Mouse (Mus musculus): Measurements from ENCODE around the gene Nmnat1.
"Not testable (repeated sequence)": the region's sequence is repeated elsewhere in the genome, so short reads cannot be mapped to it uniquely, and the experiment has no call there.

Gene Nmnat1

DNA sequence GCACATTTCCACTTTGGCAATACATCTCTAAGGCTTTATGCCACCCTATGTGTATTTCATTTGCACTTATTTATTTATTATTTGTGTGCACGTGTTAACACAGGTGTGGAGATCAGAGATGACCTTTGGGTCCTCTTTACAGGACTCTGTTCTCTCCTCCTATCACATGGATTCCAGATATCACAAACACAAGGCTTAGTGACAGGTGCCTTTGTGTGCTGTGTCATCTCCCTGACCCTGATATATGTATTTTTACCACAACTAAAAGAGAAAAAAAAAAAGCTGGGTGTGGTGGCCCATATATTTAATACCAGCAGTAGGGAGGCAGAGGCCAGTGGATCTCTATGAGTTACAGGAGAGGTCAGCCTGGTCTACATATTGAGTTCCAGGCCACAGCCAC lies 40.5 kb downstream of the Nmnat1 start:
- DNase-seq (ENCODE audit: low spot score): no peak

DNA sequence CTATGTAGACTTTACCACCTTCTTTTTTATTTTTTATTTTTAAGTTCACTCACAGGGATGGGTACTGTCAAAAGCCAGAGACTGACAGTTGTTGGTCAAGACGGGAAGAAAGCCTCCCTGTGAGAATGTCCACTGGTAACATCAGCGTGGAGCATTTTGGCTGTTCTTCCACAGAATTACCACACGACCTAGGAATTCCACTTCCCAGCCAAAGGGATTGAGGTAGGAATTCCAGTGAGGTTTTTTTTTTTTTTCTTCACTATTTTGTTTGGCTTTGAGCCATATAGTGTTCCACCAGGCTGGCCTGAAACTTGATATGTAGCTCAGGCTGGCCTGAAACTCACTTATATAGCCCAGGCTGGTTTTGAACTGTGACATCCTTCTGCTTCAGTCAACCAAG lies 42.6 kb downstream of the Nmnat1 start:
- DNase-seq (ENCODE audit: low spot score): no peak

DNA sequence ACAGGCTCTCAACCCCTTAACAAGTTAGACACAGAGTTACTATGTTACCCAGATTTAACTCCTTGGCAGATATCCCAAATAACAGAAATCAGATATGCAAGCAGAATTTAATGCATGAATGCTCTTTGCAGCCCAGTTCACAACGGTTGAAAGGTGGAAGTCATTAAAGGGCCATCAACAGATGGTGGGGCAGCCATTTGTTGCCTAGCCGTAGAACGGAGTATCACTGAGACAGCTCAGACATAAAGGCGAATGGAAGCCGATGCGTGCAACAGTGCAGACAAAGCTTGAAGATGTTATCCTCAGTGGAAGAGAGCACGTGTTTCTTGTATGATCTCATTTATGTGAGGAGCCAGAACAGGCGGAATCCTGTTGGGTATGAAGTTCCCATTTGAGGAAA lies 44.4 kb downstream of the Nmnat1 start:
- no peak for DNase-seq (ENCODE audit: low spot score)

DNA sequence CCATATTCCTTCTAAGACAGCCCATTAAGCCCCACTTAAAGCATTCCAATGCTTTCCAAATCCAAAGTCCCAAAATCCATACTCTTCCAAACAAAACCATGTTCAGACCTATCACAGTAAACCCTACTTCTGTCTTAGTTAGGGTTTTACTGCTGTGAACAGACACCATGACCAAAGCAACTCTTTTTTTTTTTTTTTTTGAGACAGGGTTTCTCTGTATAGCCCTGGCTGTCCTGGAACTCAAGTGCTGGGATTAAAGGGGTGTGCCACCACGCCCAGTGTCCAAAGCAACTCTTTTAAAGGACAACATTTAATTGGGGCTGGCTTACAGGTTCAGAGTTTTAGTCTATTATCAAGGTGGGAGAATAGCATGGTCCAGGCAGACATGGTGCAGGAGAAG lies 53.1 kb downstream of the Nmnat1 start:
- DNase-seq (ENCODE audit: low spot score): not testable (repeated sequence)

DNA sequence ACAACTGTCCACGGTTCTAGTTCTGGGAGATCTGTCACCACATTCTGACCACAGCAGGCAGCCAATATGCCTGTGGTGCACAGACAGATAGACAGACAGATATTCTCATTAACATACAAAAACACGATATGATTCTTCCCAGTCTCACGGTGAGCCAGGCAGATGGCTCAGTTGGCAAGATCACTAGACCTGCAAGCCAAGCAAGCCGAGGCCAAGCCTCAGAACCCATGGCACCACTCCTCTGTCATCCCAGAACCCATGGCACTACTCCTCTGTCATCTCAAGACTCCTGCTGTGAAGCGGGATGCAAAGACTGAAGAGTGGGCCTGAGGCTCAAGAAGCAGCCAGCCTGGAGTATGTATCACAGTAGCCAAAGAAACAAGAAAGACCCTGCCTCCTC lies 55.4 kb downstream of the Nmnat1 start:
- DNase-seq (ENCODE audit: low spot score): no peak

DNA sequence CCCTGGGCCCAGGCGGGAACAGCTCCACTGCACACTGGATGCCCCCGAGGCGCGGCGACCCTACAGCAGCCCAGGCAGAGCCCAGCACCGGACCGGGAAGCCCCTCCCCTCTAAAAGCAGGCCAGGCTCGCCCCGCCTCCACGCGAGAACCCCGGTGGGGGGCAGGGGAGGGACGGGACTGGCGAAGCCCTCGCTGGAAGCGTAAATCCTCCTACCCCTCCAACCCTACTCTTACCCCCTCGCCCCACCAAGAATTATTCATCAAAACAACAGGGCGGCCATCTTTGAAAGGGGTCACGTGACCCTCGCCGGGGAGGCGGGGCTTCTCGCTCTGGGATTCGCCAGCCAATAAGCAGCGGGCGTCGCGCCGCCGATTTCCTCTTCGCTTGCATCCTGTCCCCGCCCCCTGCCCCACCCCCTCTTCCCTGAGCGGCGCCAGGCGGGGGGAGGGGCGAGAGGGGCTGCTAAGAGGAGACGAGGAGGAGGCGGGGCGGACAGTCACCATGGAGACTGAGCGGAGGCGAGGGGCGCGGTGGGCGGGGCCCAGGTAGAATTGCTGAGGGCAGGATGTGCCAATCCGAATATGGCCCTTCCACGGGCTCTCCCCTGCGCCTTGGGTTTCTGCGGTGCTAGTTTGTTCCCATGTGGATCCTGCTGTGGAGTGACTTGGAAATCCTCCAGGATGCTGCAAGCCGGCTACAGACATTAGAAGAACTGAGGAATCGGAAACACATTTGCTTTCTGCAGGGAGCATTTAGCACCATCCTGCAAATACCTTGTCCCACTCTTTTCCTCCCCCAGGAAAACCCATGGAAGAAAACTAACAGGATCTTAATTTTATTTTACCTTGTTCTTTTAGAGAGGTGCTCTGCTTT lies 58.4 kb downstream of the Nmnat1 start, which contains the start of gene Ube4b:
TSS of gene Ube4b (minus strand) at position 425 of the 875 bp plus-strand sequence.
- peak; percentile 99 for DNase-seq (ENCODE audit: low spot score)

DNA sequence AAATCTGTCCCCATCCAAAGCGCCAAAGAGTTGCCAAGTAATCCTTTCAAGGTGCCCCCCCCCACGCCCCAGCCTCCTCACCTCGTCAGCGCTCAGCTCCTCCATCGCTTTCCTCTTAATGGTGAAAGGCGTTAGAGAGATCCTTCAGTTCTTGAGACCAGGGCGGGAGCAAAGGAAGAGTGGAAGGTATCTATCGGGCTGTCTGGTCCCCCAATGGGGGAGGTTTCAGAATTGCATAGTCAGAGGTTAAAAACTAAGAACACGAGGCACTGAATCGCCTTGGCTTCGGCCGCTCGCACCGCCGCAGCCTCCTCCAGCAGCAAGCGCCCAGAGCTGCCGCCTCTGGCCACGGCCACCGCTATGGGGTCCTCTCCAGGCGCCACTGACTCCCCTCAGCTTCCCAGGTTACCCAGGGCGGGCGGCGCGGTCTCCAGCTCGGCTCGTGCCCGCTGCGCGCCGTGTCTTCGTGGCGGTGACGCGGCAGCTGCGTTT lies 59.2 kb downstream of the Nmnat1 start:
- no peak for DNase-seq (ENCODE audit: low spot score)

DNA sequence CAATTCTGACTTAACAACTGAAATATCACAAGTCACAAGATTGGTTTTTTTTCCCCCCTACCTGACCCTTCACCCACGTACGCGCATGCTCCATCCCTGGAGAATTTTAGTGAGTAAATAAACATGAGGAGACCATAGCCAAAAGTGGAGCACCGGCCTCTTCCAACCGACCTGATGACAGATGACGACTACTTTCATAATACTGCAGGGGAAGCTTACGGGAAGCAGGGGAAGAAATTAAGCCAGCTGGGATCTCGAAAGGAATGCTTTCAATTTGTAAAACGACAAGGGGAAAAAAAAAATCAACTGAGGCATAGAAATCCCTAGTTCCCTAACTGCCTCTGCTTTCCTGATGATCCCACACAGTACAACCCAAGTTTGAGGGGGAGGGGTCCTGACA lies 60.2 kb downstream of the Nmnat1 start:
- DNase-seq (ENCODE audit: low spot score): no peak

DNA sequence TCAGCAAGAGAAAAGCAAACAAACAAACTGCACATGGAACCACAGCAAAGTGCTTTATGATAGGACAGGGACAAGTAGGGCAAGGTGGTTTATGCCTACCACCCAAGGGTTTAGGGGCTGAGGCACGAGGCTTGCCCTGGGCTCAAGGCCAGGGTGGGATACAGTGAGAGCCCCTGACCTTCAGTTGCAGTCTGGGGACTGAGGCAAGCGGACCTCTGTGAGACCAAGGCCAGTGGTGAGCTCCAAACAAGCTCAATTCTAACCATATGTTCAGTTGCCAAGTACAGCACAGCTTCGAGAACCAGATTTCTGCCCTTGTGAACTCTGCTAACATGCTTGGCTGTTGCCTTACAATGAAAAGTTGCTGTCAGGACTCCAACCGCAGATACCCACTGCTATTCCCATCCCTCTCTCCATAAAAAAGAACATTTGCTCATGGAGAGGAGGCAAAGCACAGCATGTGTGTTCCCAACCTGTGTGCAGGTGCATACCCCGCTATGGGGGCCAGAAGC lies 67.1 kb downstream of the Nmnat1 start:
- DNase-seq (ENCODE audit: low spot score): no peak

Data from layer of hippocampus, adult 11-12 months (tissue).